Mouse (Mus musculus): ENCODE data around the gene Manba. TPM values are rescaled to one million over a fixed set of nuclear protein-coding genes. Genes with fewer than 3 reads are reported as not detected.
A peak's percentile ranks its signal among the peaks of the same experiment; 100 is the strongest.

Manba gene
- total RNA-seq (2014; rRNA removed) (11.0 and 14.0 TPM in 2 replicates), polyA plus RNA-seq (2015; fragmentation: Nextera tagmentation; extraction: Ambion mirVana) (7.2 and 8.0 TPM in 2 replicates)

DNA sequence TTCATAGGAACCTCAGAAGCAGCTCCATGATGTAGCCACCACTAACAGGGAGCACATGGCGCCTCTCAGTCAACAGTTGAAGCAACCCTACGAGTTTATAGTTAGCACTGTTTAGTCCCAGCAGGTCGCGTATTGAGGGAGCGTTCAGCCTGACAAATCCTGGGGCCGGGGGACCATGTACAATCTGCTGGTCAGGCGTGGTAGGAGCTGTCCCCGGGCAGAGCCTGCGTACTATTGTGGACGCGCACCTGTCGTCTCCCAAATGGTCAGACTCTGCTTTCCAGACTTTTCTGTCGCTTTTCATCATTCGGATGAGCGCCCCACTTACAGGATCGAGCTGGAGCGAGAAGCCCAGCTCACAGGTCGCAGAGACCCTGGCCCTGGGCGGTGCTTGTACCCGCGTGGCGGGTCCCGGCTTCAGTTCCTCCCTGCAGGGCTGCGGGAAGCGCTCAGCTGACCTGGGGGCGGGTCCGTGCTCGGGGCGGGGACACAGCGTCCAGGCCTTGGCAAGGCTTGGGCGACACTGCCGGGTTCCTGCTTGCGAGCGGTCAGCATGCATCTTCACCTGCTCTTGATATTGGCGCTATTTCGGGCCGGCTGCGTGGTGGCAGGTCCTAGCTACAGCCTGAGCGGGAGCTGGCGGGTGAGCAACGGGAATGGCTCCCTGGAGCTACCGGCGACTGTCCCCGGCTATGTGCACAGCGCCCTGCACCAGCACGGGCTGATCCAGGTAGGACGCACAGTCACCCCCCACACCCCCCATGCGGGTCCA, at the start of gene Manba:
Gene Manba (plus strand): TSS at position 484 of the 772 bp plus-strand sequence.
- ATAC-seq (ENCODE audit: low FRiP score), result peak; percentile 91
- no peaks in the 10 kb centered on the region for H3K36me3 ChIP-seq (ENCODE audit: insufficient read depth, low read length)
- H3K27me3 ChIP-seq (ENCODE audit: insufficient read depth, low read length), result no peaks in the 10 kb centered on the region
- H3K27ac ChIP-seq (ENCODE audit: low read depth, low read length), result no peak within 1 kb of the TSS
- no peaks in the 10 kb centered on the region for H3K4me1 ChIP-seq (ENCODE audit: insufficient read depth, low read length)
- peak within 1 kb of the TSS; percentile 52 for H3K9ac ChIP-seq (replicated peaks; ENCODE audit: low read length, poor library complexity, severe bottlenecking)
- 2% methylated on average over 47 of the region's 48 CpGs for WGBS
- peak; percentile 65 for DNase-seq (ENCODE audit: low spot score)
- H3K4me3 ChIP-seq (ENCODE audit: low read depth, low read length), result peak within 1 kb of the TSS; percentile 66
- H3K9me3 ChIP-seq (ENCODE audit: low read length), result no peaks in the 10 kb centered on the region
- H3K4me2 ChIP-seq (ENCODE audit: low read depth, low read length, poor library complexity, severe bottlenecking), result peak within 1 kb of the TSS; percentile 93
- TF ChIP-seq CTCF (IDR thresholded peaks at IDR 0.05), result peak; percentile 15; the same call in 1 of the 2 replicates

DNA sequence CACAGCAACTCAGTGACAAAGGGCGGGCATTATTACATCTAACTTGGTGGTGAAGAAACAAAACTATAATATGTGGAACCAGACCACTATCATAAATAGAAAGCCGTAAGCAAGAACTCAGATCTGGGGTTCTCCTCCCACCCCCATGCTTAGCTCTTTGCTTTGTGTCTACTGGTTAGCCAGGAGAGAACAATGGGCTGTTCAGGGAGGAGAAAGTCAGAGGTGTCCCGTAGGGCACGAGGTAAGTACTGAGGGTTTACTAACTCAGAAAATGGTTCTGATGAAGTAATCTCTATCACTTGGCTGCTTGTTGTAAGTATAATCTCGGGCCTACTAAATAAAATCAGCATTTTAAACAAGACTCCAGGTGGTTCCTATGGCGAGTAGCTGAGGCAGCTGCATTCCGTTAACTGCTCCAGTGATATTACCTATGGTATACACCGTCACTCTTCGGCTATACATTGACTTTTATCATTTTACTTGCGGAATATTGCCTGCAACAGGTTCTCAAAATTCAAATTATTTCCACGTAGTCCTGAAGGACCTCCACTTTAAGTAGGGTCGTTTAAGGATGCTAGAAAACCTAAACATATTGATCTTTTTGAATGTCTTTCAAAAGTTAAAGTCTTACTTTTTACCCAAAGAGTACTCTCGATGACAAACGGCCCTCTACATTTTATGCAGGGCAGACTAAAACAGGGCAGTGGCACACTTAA, 48.4 kb upstream of the Manba start:
- no peak for DNase-seq (ENCODE audit: low spot score)
- WGBS, result 33% methylated on average over 14 of the region's 14 CpGs

GRCm38 (mm10) chr3:135437758-135438495, 47.5 kb upstream of the Manba start, which contains the start of gene Ube2d3:
TSS of gene Ube2d3 (plus strand) at chr3:135438149.
- ATAC-seq (ENCODE audit: low FRiP score) (peak; percentile 95), DNase-seq (ENCODE audit: low spot score) (peak; percentile 99)
- under 1% methylated on average over 50 of the region's 56 CpGs for WGBS
- TF ChIP-seq CTCF (IDR thresholded peaks at IDR 0.05), result no peak
- Histone ChIP-seq H3K9me3 (ENCODE audit: low read length) (no peaks in the 10 kb centered on the region), H3K4me3 (ENCODE audit: low read depth, low read length) (peak within 1 kb of the TSS; percentile 94), H3K36me3 (ENCODE audit: insufficient read depth, low read length) (no peaks in the 10 kb centered on the region), H3K27me3 (ENCODE audit: insufficient read depth, low read length) (no peaks in the 10 kb centered on the region), H3K27ac (ENCODE audit: low read depth, low read length) (peak within 1 kb of the TSS; percentile 100), H3K9ac (replicated peaks; ENCODE audit: low read length, poor library complexity, severe bottlenecking) (peak within 1 kb of the TSS; percentile 95), H3K4me1 (ENCODE audit: insufficient read depth, low read length) (no peaks in the 10 kb centered on the region; the same call in none of the 2 replicates), H3K4me2 (ENCODE audit: low read depth, low read length, poor library complexity, severe bottlenecking) (peak within 1 kb of the TSS; percentile 67)

More for the DNA sequence above, 48.4 kb upstream of the Manba start:
- Histone ChIP-seq H3K4me1 (ENCODE audit: insufficient read depth, low read length) (no peaks in the 10 kb centered on the region; the same call in none of the 2 replicates), H3K27ac (ENCODE audit: low read depth, low read length) (peak overlapping the region; percentile 84), H3K9me3 (ENCODE audit: low read length) (no peaks in the 10 kb centered on the region), H3K4me3 (ENCODE audit: low read depth, low read length) (peak overlapping the region; percentile 94), H3K27me3 (ENCODE audit: insufficient read depth, low read length) (no peaks in the 10 kb centered on the region), H3K4me2 (ENCODE audit: low read depth, low read length, poor library complexity, severe bottlenecking) (peak overlapping the region; percentile 52), H3K9ac (replicated peaks; ENCODE audit: low read length, poor library complexity, severe bottlenecking) (peak overlapping the region; percentile 62), H3K36me3 (ENCODE audit: insufficient read depth, low read length) (no peaks in the 10 kb centered on the region)
- no peak for TF ChIP-seq CTCF (IDR thresholded peaks at IDR 0.05)
- ATAC-seq (ENCODE audit: low FRiP score), result no peak

DNA sequence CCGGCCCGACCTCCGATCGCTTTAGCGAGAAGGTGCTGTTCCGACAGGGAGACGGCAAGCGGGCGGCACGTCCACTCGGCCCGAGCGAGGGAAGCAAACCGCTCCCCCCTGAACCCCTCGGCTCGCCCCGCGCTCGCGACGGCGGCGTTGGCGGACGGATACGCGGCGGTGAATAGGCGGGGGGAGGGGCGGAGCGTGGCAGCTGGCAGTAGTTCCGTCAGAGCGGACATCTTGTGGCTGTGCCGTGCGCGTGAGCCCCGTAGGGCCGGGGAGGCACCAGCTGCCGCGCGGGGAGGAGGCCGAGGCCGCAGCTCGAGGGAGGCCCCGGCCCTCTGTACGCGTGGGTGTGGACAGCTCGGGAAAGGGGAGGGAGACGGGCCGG, 46.9 kb upstream of the Manba start:
- peak overlapping the region; percentile 67 for H3K4me2 ChIP-seq (ENCODE audit: low read depth, low read length, poor library complexity, severe bottlenecking)

DNA sequence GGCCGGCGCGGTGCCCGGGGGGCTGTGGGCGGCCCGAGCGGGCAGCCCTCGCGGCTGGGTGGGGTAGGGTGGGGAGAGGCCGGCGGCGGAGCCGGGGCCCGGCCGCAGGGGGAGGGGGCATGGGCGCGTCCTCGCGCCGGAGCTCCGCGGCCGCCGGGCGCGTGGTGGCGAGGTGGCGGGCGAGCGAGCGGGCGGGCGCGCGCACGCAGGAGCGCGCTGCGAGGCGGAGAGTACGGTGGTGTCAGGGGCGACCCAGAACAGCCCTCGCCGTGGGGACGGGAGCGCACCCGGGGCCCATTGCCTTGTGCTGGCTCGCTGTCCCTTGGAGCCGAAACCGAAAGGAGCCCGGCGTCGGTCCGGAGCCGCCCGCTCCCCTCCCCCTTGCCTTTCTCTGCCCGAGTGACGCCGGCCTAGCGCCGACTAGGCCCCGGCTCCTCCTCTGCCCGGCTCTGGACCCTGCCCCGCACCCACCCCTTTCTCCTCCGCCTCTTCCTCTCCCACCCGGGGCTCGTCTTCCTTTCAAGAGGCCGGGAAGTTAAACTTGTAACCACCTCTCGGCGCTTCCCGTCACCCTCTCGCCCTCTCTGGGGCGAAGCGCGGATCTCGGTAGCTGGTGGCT, 46.4 kb upstream of the Manba start:
- peak overlapping the region; percentile 95 for H3K9ac ChIP-seq (replicated peaks; ENCODE audit: low read length, poor library complexity, severe bottlenecking)
- peak overlapping the region; percentile 94 for H3K4me3 ChIP-seq (ENCODE audit: low read depth, low read length)
- H3K4me2 ChIP-seq (ENCODE audit: low read depth, low read length, poor library complexity, severe bottlenecking), result peak overlapping the region; percentile 67
- H3K36me3 ChIP-seq (ENCODE audit: insufficient read depth, low read length), result no peaks in the 10 kb centered on the region
- H3K9me3 ChIP-seq (ENCODE audit: low read length), result no peaks in the 10 kb centered on the region
- peak overlapping the region; percentile 100 for H3K27ac ChIP-seq (ENCODE audit: low read depth, low read length)
- ATAC-seq (ENCODE audit: low FRiP score) (peak; percentile 62), DNase-seq (ENCODE audit: low spot score) (peak; percentile 76)
- TF ChIP-seq CTCF (IDR thresholded peaks at IDR 0.05), result no peak
- no peaks in the 10 kb centered on the region for H3K27me3 ChIP-seq (ENCODE audit: insufficient read depth, low read length)
- no peaks in the 10 kb centered on the region; the same call in none of the 2 replicates for H3K4me1 ChIP-seq (ENCODE audit: insufficient read depth, low read length)
- 1% methylated on average over 30 of the region's 76 CpGs for whole genome bisulfite sequencing

More for the DNA sequence above, 46.9 kb upstream of the Manba start:
- H3K9ac ChIP-seq (replicated peaks; ENCODE audit: low read length, poor library complexity, severe bottlenecking), result peak overlapping the region; percentile 95
- H3K27ac ChIP-seq (ENCODE audit: low read depth, low read length), result peak overlapping the region; percentile 100
- no peaks in the 10 kb centered on the region for H3K9me3 ChIP-seq (ENCODE audit: low read length)
- ATAC-seq (ENCODE audit: low FRiP score) (peak; percentile 87), DNase-seq (ENCODE audit: low spot score) (peak; percentile 94)
- no peaks in the 10 kb centered on the region; the same call in none of the 2 replicates for H3K4me1 ChIP-seq (ENCODE audit: insufficient read depth, low read length)
- H3K27me3 ChIP-seq (ENCODE audit: insufficient read depth, low read length), result no peaks in the 10 kb centered on the region
- WGBS, result under 1% methylated on average over 33 of the region's 50 CpGs
- TF ChIP-seq CTCF (IDR thresholded peaks at IDR 0.05), result no peak
- peak overlapping the region; percentile 94 for H3K4me3 ChIP-seq (ENCODE audit: low read depth, low read length)
- H3K36me3 ChIP-seq (ENCODE audit: insufficient read depth, low read length), result no peaks in the 10 kb centered on the region
